Mouse (Mus musculus): ENCODE data around the gene Preb. TPM values are rescaled to one million over a fixed set of nuclear protein-coding genes. Genes with fewer than 3 reads are reported as not detected.

Preb gene
- total RNA-seq, 2 experiments from 2014 or later = 121 to 157 TPM

GRCm38 (mm10) chr5:30901860-30902259 is 58.3 kb downstream of the Preb start:
- no peak for DNase-seq

Other genes starting within 250 kb of the Preb start
- gene Dpysl5, start 248.8 kb downstream of the Preb start, total RNA-seq (2021) = 1 to 10 TPM in 1 of 2 experiments, under 1 TPM in 1; 0.86 to 1.1 TPM
- 10 to 100 TPM; 48.9 to 52.2 TPM for gene Mapre3, start 145.7 kb downstream of the Preb start, total RNA-seq (2021)
- 10 to 100 TPM; 49.6 to 55.0 TPM for gene Tmem214, start 92.3 kb downstream of the Preb start, total RNA-seq (2021)
- gene Agbl5, start 71.7 kb downstream of the Preb start, total RNA-seq (2021) = 10 to 100 TPM in 1 of 2 experiments, 1 to 10 TPM in 1; 6.6 to 12.2 TPM
- gene Ost4, start 52.6 kb downstream of the Preb start, total RNA-seq (2021) = 100 to 1,000 TPM; 211 to 228 TPM
- 10 to 100 TPM; 49.8 to 56.0 TPM for gene Emilin1, start 47.0 kb downstream of the Preb start, total RNA-seq (2021)
- gene Khk, start 38.9 kb downstream of the Preb start, total RNA-seq (2021) = 10 to 100 TPM; 37.5 to 64.9 TPM
- 1 to 10 TPM in 1 of 2 experiments, under 1 TPM in 1; 0.89 to 1.3 TPM for gene Cgref1, start 14.8 kb downstream of the Preb start, total RNA-seq (2021)
- gene Tcf23, start 8.3 kb upstream of the Preb start, total RNA-seq (2021) = 1 to 10 TPM; 1.1 to 2.8 TPM
- 100 to 1,000 TPM; 106 to 128 TPM for gene Atraid, start 88.0 kb upstream of the Preb start, total RNA-seq (2021)
- 10 to 100 TPM; 26.6 to 30.3 TPM for gene Slc5a6, start 88.6 kb upstream of the Preb start, total RNA-seq (2021)
- 10 to 100 TPM; 22.9 to 29.7 TPM for gene Cad, start 94.4 kb upstream of the Preb start, total RNA-seq (2021)
- gene Dnajc5g, start 145.9 kb upstream of the Preb start, total RNA-seq (2021) = not detected
- gene Slc30a3, start 147.9 kb upstream of the Preb start, total RNA-seq (2021) = not detected
- under 1 TPM in 1 of 2 experiments, not detected in 1; 0.20 TPM for gene Trim54, start 156.4 kb upstream of the Preb start, total RNA-seq (2021)
- not detected for gene Ucn, start 178.5 kb upstream of the Preb start, total RNA-seq (2021)
- 10 to 100 TPM; 57.5 to 62.1 TPM for gene Mpv17, start 193.9 kb upstream of the Preb start, total RNA-seq (2021)
- gene Gm29609, start 219.6 kb upstream of the Preb start, total RNA-seq (2021) = under 1 TPM; 0.60 to 0.79 TPM
- gene Gtf3c2, start 219.8 kb upstream of the Preb start, total RNA-seq (2021) = 10 to 100 TPM; 53.8 to 64.0 TPM
- gene Snx17, start 232.9 kb upstream of the Preb start, total RNA-seq (2021) = 100 to 1,000 TPM; 106 to 110 TPM
- gene Eif2b4, start 233.1 kb upstream of the Preb start, total RNA-seq (2021) = 10 to 100 TPM; 43.2 to 60.5 TPM
- 10 to 100 TPM; 28.1 to 34.1 TPM for gene Zfp513, start 241.9 kb upstream of the Preb start, total RNA-seq (2021)

All from adrenal gland, postnatal 36 days (tissue).